Mouse (Mus musculus): ENCODE measurements around the gene Zw10.

The Zw10 gene

GRCm38 (mm10) chr9:49055333-49056205 is at the start of gene Zw10:
Gene Zw10 (plus strand): TSS chr9:49055613.
- in situ Hi-C loops (cut with MboI, MseI): loop anchor here (10.0 kb wide), 1 partner anchor 421 kb away; no protein-coding TSS in a partner anchor

GRCm38 (mm10) chr9:49015824-49016223 is 39.6 kb upstream of the Zw10 start:
- in situ Hi-C loops (cut with MboI, MseI): no loop called here

GRCm38 (mm10) chr9:49021289-49021688 is 34.1 kb upstream of the Zw10 start:
- in situ Hi-C loops (cut with MboI, MseI): no loop called here

- in situ Hi-C loops (cut with MboI, MseI): no loop called here
These were observed 31.5 kb upstream of the Zw10 start for GRCm38 (mm10) chr9:49023956-49024355.

- in situ Hi-C loops (cut with MboI, MseI): no loop called here
These were observed 30.9 kb upstream of the Zw10 start for GRCm38 (mm10) chr9:49024529-49024928.

- in situ Hi-C loops (cut with MboI, MseI): no loop called here
These were observed 20.6 kb upstream of the Zw10 start for GRCm38 (mm10) chr9:49034764-49035163.

GRCm38 (mm10) chr9:49050901-49051300 is 4.5 kb upstream of the Zw10 start:
- in situ Hi-C loops (cut with MboI, MseI): loop anchor here (10.0 kb wide), 1 partner anchor 416 kb away; no protein-coding TSS in a partner anchor

- in situ Hi-C loops (cut with MboI, MseI): loop anchor here (10.0 kb wide), 1 partner anchor 417 kb away; no protein-coding TSS in a partner anchor
These were observed 4.1 kb upstream of the Zw10 start for GRCm38 (mm10) chr9:49051349-49051748.

GRCm38 (mm10) chr9:49054028-49054427 is 1.4 kb upstream of the Zw10 start:
- in situ Hi-C loops (cut with MboI, MseI): loop anchor here (10.0 kb wide), 1 partner anchor 419 kb away; no protein-coding TSS in a partner anchor

- in situ Hi-C loops (cut with MboI, MseI): loop anchor here (5.0 kb wide), 1 partner anchor 410 kb away; the partner anchor contains the start of gene Ttc12
These were observed 21.4 kb downstream of the Zw10 start for GRCm38 (mm10) chr9:49076847-49077246.

GRCm38 (mm10) chr9:49081107-49081506 is 25.7 kb downstream of the Zw10 start, which contains the start of gene Tmprss5:
Gene Tmprss5 (plus strand): TSS chr9:49081260.
- in situ Hi-C loops (cut with MboI, MseI): no loop called here

GRCm38 (mm10) chr9:49081561-49081960 is 26.1 kb downstream of the Zw10 start:
- in situ Hi-C loops (cut with MboI, MseI): no loop called here

- in situ Hi-C loops (cut with MboI, MseI): no loop called here
These were observed 31.9 kb downstream of the Zw10 start for GRCm38 (mm10) chr9:49087317-49087716.

GRCm38 (mm10) chr9:49098871-49099270 is 43.5 kb downstream of the Zw10 start:
- in situ Hi-C loops (cut with MboI, MseI): no loop called here

GRCm38 (mm10) chr9:49102328-49102727 is 46.9 kb downstream of the Zw10 start:
- in situ Hi-C loops (cut with MboI, MseI): loop anchor here (10.0 kb wide), 2 partner anchors 958 to 1648 kb away; no protein-coding TSS in a partner anchor

- in situ Hi-C loops (cut with MboI, MseI): loop anchor here (10.0 kb wide), 2 partner anchors 964 to 1654 kb away; no protein-coding TSS in a partner anchor
These were observed 53.7 kb downstream of the Zw10 start for GRCm38 (mm10) chr9:49109101-49109500.

- in situ Hi-C loops (cut with MboI, MseI): no loop called here
These were observed 55.2 kb downstream of the Zw10 start for GRCm38 (mm10) chr9:49110476-49111220.

GRCm38 (mm10) chr9:49111296-49111695 is 55.9 kb downstream of the Zw10 start:
- in situ Hi-C loops (cut with MboI, MseI): no loop called here

- in situ Hi-C loops (cut with MboI, MseI): no loop called here
These were observed 62.9 kb downstream of the Zw10 start for GRCm38 (mm10) chr9:49118271-49118825.

GRCm38 (mm10) chr9:49119759-49120158 is 64.3 kb downstream of the Zw10 start:
- in situ Hi-C loops (cut with MboI, MseI): no loop called here

GRCm38 (mm10) chr9:49125706-49126105 is 70.3 kb downstream of the Zw10 start:
- in situ Hi-C loops (cut with MboI, MseI): no loop called here

All from T-helper 2 cell (primary cell).